Mouse (Mus musculus): Measurements from ENCODE around the gene Iqch.

Iqch gene

DNA sequence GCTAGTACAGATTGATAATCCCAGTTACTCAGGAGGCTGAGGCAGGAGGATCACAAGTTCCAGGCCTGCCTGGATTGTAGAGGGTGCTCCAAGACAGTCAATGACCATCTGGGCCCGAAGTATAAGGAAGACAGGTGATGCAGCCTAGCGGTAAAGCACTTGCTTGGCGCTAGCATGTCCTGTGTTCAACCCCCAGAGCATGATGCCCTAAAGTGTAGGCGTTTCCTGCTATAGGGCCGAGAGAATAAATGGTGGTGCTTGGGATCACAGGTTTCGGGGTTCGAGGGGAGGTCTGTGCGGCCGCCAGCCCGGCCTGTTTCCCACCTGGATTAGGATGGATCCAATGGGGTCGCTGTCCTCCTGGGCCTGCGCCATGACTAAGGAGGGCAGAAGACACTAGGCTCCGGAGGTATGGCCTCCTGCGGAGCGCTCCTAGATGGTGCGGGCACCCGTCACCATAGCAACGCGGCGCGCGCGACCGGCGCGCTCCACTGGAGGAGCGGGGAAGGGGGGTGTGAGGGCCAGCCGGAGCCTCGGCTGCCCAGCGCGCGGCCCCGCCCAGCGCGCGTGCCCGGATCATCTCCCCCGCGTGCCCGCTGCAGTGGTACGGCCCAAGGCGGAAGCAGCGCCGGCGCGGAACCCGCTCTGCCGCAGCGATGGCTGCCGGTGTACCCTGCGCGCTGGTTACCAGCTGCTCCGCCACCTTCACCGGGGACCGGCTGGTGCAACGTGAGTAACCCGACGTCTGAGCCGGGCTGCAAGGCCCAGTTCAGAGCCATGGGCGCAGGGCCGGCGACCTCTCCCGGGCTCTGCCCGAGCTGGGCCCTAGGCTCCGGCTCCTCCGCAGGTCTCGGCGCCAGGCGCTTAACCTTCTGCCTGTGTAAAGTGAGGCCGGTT, at the start of gene Iqch, which contains the start of gene Aagab:
Iqch (minus strand) TSS at position 451 of the 897 bp plus-strand sequence.
Aagab (plus strand) TSS at position 618 of the 897 bp plus-strand sequence.
- peak; percentile 86 for DNase-seq (ENCODE audit: low read depth, low spot score)

DNA sequence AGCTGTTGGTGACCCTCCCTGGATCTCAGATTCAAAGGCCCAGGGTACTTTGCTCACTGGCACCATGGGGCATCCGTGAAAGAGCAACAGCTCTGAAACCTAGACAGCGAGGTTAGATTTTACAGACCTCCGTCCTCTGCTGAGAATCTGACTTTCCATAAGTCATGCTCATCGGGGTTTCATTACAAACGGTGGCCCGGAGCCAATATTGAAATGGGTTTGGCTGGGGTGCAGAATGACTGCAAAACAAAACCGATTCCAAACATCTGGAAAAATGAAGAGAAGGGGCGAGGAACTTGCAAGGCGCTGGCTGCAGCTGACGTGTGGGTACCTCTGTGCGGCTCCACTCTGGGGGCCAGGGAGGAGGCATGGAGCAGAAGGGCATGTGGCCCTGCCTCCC, 49.3 kb upstream of the Iqch start:
- peak; percentile 76 for DNase-seq (ENCODE audit: low read depth, low spot score)

DNA sequence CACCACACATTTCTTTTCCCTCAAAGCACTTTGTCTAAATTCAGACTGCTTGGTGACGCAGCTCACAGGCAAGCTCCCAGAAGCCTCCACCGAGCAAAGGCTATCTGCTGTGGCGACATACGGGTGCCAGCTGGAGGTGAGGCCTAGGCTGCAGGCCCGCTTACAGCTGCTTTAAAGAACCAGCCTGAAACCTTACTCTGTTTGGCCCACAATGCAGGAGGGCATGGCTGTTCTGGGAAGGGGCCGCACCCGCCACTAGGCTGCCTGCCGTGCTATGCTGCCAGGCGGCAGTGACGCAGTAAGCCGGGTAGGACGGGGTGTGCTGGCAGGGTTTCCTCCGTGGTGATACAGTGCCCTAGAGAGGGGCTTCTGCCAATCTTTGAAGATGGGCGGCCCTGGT, 48.6 kb upstream of the Iqch start:
- DNase-seq (ENCODE audit: low read depth, low spot score): no peak

DNA sequence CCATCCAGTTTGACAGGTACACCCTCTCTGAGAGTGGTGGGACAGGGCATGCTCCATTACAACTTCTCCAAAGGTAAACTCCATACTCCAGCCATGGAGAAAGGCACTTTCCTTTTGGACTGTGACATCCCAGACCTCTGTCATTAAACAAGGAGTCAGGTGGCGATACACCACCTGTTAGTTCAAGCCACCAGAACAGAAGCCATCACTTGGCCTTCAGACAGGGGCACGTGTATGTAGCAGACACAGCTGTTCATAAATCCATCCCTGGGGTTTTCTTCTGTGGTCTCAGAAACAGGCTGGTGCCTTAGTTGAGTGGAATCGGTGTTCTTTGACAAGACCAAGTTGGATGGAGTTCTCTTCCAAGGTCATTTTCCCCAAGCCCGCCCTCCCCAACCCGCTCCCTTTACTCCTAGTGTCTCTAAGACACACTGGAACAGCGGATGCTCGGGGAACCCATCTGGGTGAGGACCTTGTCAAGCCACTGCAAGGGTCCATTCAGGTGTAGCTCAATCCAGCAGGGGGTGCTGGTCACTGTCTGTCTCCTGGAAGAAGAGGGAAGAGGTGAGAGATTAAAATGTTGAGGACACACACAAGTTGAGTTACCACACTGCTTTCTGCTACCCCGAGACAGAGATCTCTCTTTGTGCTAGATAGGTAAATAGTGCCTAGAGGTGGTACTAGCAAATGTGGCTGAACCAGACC, 47.7 kb upstream of the Iqch start:
- peak; percentile 60 for DNase-seq (ENCODE audit: low read depth, low spot score)

- DNase-seq (ENCODE audit: low read depth, low spot score): no peak
Measured at GRCm38 (mm10) chr9:63648520-63648918, 46.2 kb upstream of the Iqch start.

DNA sequence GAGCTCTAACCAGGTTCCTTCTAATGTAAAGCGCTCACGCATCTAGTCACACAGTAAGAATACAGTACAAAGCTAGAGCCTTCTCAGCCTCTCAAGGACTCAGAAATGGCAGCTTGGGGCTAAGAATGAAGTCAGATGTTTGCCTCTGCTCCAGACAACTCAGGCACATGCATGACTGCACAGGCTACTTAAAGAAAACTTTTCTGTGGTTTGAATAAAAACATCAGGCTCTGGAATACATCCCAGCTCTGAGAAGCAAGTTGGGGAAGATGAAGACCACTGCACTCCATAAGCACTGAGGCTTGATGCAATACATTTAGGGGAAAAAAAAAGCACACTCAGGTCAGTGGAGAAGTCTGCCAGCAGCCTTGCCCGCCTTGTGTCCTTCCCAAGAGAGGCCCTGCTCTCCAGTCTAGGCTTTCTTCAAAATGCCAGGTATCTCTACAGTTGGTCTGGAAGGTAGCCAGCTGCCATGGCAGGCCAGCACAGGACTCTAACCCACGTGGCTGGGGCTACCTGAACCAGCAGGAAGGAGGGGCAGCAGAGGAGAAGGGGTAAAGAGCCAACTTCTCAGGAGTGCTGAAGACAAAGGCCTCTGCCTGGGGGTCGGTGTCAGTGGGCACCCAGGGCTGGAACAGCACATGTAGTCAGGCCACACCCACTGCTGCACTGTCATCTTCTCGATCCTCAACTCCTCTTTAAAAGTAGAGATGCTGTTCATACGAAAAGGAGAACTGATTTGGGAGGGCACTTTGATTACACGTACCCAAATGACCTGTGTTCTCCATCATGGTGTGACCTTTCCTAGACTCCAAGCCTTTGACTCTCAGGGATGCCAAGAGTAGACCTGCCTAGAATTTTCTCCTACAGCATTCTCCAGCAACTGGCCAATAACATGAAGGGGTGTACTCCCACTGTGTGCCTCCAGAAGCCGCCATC, 45.6 kb upstream of the Iqch start:
- DNase-seq (ENCODE audit: low read depth, low spot score): no peak

DNA sequence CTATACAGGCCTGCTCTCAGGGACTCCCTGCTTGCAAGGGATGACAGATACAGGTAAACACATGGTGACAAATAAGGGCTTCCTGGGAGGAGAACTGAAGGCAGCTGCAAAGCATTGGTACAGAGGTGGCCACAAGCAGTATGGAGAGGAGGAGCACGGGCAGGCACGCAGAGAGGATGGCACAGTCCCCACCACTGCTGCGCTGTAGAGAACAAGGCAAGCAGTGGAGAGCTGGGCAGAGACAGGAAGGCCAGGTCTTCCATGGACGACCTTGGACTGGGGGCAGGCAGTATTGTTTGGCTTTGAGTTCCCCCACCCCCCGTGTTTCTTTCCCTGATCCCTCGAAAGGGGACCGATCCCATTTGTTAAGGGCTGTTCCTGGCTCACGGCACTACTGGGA, 42.8 kb upstream of the Iqch start:
- no peak for DNase-seq (ENCODE audit: low read depth, low spot score)

- DNase-seq (ENCODE audit: low read depth, low spot score): no peak
Measured at GRCm38 (mm10) chr9:63644011-63644410, 41.7 kb upstream of the Iqch start.

DNA sequence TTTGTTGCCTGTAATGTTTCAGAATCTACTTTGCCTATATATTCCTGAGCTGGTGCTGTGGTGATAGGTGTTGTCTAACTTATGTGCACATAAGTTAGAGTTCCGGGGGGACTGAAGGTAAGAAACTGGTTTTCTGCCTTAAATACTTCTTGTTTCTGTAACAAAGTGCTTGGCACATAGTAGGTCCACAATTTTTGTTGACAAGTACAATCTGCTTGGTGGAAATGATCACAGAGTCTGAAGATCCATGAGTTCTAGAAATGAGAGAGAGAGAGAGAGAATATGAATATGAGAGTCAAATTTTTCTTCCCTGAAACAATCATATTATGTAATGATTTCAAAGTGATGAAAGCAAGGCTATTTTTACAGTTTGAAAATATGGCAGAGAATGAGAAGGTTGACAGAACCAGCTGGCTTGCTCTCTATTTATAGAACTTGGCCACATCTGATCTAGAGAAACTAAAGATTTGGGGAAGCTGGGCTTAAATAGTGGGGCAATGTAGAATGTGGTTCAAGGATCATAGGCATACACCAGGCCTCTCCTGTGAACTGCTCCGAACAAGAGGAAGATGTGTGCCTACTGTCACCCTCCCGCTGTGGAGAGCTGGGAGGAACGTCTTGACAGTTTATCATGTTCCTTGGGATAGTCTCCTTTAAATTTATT, 39.8 kb upstream of the Iqch start:
- DNase-seq (ENCODE audit: low read depth, low spot score): no peak

GRCm38 (mm10) chr9:63636113-63636512, 33.8 kb upstream of the Iqch start:
- DNase-seq (ENCODE audit: low read depth, low spot score): no peak

DNA sequence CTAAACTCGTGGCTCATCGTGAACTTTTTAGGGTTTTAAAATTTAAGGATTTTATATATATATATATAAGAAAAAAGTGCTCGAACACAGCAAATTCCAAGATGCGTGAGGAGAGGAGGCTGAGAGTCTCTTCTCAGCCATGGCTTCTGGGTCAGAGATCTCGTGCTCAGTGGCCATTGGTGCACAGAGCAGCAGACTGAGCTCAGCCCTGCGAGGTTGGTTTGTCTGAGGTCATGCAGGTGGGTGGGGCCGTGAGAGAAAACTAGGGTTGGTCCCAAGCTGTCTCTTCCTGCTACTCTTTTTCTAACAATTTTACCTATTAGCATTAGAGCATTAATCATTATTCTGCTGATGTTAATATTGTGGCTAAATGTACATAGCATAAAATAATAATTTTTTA, 31.0 kb upstream of the Iqch start:
- no peak for DNase-seq (ENCODE audit: low read depth, low spot score)

GRCm38 (mm10) chr9:63632924-63633323, 30.6 kb upstream of the Iqch start:
- no peak for DNase-seq (ENCODE audit: low read depth, low spot score)

- no peak for DNase-seq (ENCODE audit: low read depth, low spot score)
Measured at GRCm38 (mm10) chr9:63632045-63632444, 29.8 kb upstream of the Iqch start.

GRCm38 (mm10) chr9:63625090-63625756, 22.9 kb upstream of the Iqch start:
- no peak for DNase-seq (ENCODE audit: low read depth, low spot score)

GRCm38 (mm10) chr9:63623895-63624569, 21.7 kb upstream of the Iqch start:
- DNase-seq (ENCODE audit: low read depth, low spot score): no peak

- DNase-seq (ENCODE audit: low read depth, low spot score): no peak
Measured at GRCm38 (mm10) chr9:63617967-63618366, 15.7 kb upstream of the Iqch start.

DNA sequence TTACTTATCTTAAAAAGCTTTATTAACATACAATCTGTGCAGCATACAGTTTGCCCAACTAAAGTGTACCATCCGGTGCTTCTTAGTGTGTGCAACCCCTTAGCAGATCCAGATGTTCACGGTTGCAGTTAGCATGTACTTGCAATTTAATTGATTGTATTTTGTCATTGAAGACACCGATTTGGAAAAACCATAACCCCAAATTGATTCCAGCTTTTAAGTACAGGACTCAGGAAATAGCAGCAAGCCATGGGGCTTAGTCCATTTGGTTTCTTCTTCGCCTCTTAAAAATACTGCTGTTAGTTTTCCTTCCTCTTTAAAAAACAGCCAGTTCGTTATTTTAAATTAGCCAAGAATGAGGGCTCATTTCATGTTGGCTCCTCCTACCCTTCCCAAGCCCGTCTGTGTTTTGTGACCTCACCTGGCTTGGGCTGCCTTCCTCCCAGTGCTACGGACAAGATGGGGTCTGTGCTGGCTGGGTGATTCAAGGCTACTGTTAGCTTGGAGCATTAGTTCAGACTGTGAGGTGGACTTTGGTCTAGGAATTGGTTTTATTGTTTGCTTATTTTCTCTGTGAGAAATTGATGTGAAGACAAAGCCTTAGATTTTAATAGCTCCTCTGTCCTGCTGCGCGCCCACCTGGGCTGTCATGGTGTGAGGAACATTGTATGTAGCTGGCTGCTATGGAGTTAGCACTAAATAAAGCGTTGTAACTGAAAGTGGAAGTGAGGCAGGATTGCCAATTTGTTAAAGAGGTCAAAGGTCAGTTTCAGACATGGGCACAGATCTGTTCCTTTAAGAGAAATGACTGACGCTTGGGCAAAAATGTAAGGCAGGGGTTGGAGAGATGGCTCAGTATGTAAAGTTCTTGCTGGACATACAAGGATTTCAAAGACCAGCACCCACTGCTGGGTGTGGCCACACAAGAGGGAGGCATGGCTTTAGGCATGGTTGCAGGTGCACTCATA, 12.0 kb upstream of the Iqch start:
- DNase-seq (ENCODE audit: low read depth, low spot score): no peak

GRCm38 (mm10) chr9:63613569-63613968, 11.3 kb upstream of the Iqch start:
- DNase-seq (ENCODE audit: low read depth, low spot score): peak; percentile 23

Data from 3T3-L1 (cell line).